Mouse (Mus musculus) midbrain, embryonic 15.5 days (tissue): Measurements from ENCODE around the gene Nfkb1. TPM values are rescaled to one million over a fixed set of nuclear protein-coding genes. Genes with fewer than 3 reads are reported as not detected.

Experiments
- ATAC-seq: fragments of 200-750 bp; cut with Nextera tagmentation; replicated peaks from 2 replicates; pipeline ENCODE4 v1.8.0; 2017; ENCODE audit warnings: moderate TSS enrichment
- H3K27ac ChIP-seq: fragments of 300-500 bp; sonication (generic); 2 replicates; pipeline ENCODE4 v1.5.1; 2015; ENCODE audit warnings: mild to moderate bottlenecking, inconsistent platforms
- H3K27me3 ChIP-seq: fragments of 300-500 bp; sonication (generic); replicated peaks from 2 replicates; pipeline ENCODE4 v1.6.1; 2015; ENCODE audit warnings: inconsistent platforms
- H3K36me3 ChIP-seq: fragments of 300-500 bp; sonication (generic); replicated peaks from 2 replicates; pipeline ENCODE4 v1.6.1; 2015; ENCODE audit warnings: inconsistent platforms
- H3K4me1 ChIP-seq: fragments of 300-500 bp; sonication (generic); 2 replicates; pipeline ENCODE4 v1.6.1; 2015; ENCODE audit warnings: inconsistent platforms
- H3K4me2 ChIP-seq: fragments of 300-500 bp; sonication (generic); 2 replicates; pipeline ENCODE4 v1.6.1; 2015; ENCODE audit warnings: inconsistent platforms, mild to moderate bottlenecking, moderate library complexity
- H3K4me3 ChIP-seq: fragments of 300-500 bp; sonication (generic); 2 replicates; pipeline ENCODE4 v1.5.1; 2015; ENCODE audit warnings: mild to moderate bottlenecking, inconsistent platforms
- H3K9ac ChIP-seq: fragments of 300-500 bp; sonication (generic); 2 replicates; pipeline ENCODE4 v1.6.1; 2015; ENCODE audit warnings: mild to moderate bottlenecking, inconsistent platforms
- H3K9me3 ChIP-seq: fragments of 300-500 bp; sonication (generic); 2 replicates; pipeline ENCODE4 v1.6.1; 2016; ENCODE audit warnings: inconsistent platforms
- WGBS: fragments of 180-500 bp; shearing (Covaris S2); methylation state at CpG from one replicate; pipeline ENCODE4 v1.1.7; 2015; ENCODE audit warnings: mixed read lengths; 5-methylcytosine and 5-hydroxymethylcytosine counted together
- polyA plus RNA-seq: library from polyadenylated mRNA; unstranded; fragments of >200 nt; fragmentation: Nextera tagmentation; extraction: Ambion mirVana; gene quantifications from 2 replicates; pipeline ENCODE4 v1.2.1, GENCODE M21; 2015

Gene Nfkb1
- polyA plus RNA-seq, 1 experiment from 2014 or later = 7.9 TPM

GRCm38 (mm10) chr3:135722104-135722503 lies 30.8 kb upstream of the Nfkb1 start:
- WGBS = 88% methylated on average over 2 of the region's 2 CpGs
- Histone ChIP-seq H3K36me3 (no peaks in the 10 kb centered on the region), H3K9ac (no peak overlapping the region), H3K27me3 (no peaks in the 10 kb centered on the region), H3K4me1 (no peaks in the 10 kb centered on the region), H3K9me3 (no peaks in the 10 kb centered on the region), H3K4me2 (no peak overlapping the region), H3K4me3 (no peak overlapping the region), H3K27ac (no peak overlapping the region)
- no peak for ATAC-seq

GRCm38 (mm10) chr3:135719969-135720368 lies 28.6 kb upstream of the Nfkb1 start:
- no peaks in the 10 kb centered on the region for H3K4me1 ChIP-seq
- no peak overlapping the region for H3K27ac ChIP-seq
- 90% methylated on average over 3 of the region's 3 CpGs for WGBS
- no peak overlapping the region for H3K4me2 ChIP-seq
- no peaks in the 10 kb centered on the region for H3K36me3 ChIP-seq
- no peaks in the 10 kb centered on the region for H3K9me3 ChIP-seq
- H3K9ac ChIP-seq = no peak overlapping the region
- H3K4me3 ChIP-seq = no peak overlapping the region
- ATAC-seq = no peak
- H3K27me3 ChIP-seq = no peaks in the 10 kb centered on the region

GRCm38 (mm10) chr3:135719179-135719532 lies 27.8 kb upstream of the Nfkb1 start:
- WGBS = 87% methylated on average over 6 of the region's 6 CpGs
- no peaks in the 10 kb centered on the region for H3K9me3 ChIP-seq

GRCm38 (mm10) chr3:135718323-135719178 lies 27.2 kb upstream of the Nfkb1 start:
- Histone ChIP-seq H3K4me1 (no peaks in the 10 kb centered on the region), H3K36me3 (no peaks in the 10 kb centered on the region), H3K4me2 (no peak overlapping the region), H3K27ac (no peak overlapping the region), H3K9ac (no peak overlapping the region), H3K4me3 (no peak overlapping the region), H3K27me3 (no peaks in the 10 kb centered on the region), H3K9me3 (no peaks in the 10 kb centered on the region)
- ATAC-seq = no peak
- WGBS = 78% methylated on average over 6 of the region's 6 CpGs

More at GRCm38 (mm10) chr3:135719179-135719532, 27.8 kb upstream of the Nfkb1 start:
- H3K27ac ChIP-seq = no peak overlapping the region
- no peak overlapping the region for H3K9ac ChIP-seq
- no peak overlapping the region for H3K4me3 ChIP-seq
- H3K27me3 ChIP-seq = no peaks in the 10 kb centered on the region
- no peaks in the 10 kb centered on the region for H3K4me1 ChIP-seq
- no peaks in the 10 kb centered on the region for H3K36me3 ChIP-seq
- no peak overlapping the region for H3K4me2 ChIP-seq
- ATAC-seq = no peak

GRCm38 (mm10) chr3:135713016-135713950 lies 21.9 kb upstream of the Nfkb1 start:
- ATAC-seq = no peak
- 27% methylated on average over 4 of the region's 4 CpGs for WGBS
- Histone ChIP-seq H3K4me1 (no peaks in the 10 kb centered on the region), H3K9ac (no peak overlapping the region), H3K36me3 (no peaks in the 10 kb centered on the region), H3K9me3 (no peaks in the 10 kb centered on the region), H3K27me3 (no peaks in the 10 kb centered on the region), H3K27ac (no peak overlapping the region), H3K4me2 (no peak overlapping the region), H3K4me3 (no peak overlapping the region)

GRCm38 (mm10) chr3:135711613-135712012 lies 20.3 kb upstream of the Nfkb1 start:
- Histone ChIP-seq H3K4me1 (no peaks in the 10 kb centered on the region), H3K4me2 (no peak overlapping the region)
- no peak for ATAC-seq

GRCm38 (mm10) chr3:135711040-135711570 lies 19.8 kb upstream of the Nfkb1 start:
- no peaks in the 10 kb centered on the region for H3K4me1 ChIP-seq
- no peaks in the 10 kb centered on the region for H3K36me3 ChIP-seq
- no peaks in the 10 kb centered on the region for H3K27me3 ChIP-seq
- no peak overlapping the region for H3K27ac ChIP-seq
- no peak overlapping the region for H3K4me3 ChIP-seq
- H3K9ac ChIP-seq = no peak overlapping the region
- no peaks in the 10 kb centered on the region for H3K9me3 ChIP-seq
- H3K4me2 ChIP-seq = no peak overlapping the region
- 93% methylated on average over 9 of the region's 9 CpGs for WGBS
- ATAC-seq = no peak

More at GRCm38 (mm10) chr3:135711613-135712012, 20.3 kb upstream of the Nfkb1 start:
- Histone ChIP-seq H3K36me3 (no peaks in the 10 kb centered on the region), H3K27ac (no peak overlapping the region), H3K9me3 (no peaks in the 10 kb centered on the region), H3K4me3 (no peak overlapping the region), H3K9ac (no peak overlapping the region), H3K27me3 (no peaks in the 10 kb centered on the region)
- WGBS = 94% methylated on average over 4 of the region's 4 CpGs

GRCm38 (mm10) chr3:135703307-135703706 lies 12.0 kb upstream of the Nfkb1 start:
- H3K4me1 ChIP-seq = no peaks in the 10 kb centered on the region
- H3K36me3 ChIP-seq = no peaks in the 10 kb centered on the region
- no peak overlapping the region for H3K27ac ChIP-seq
- no peak for ATAC-seq
- H3K9me3 ChIP-seq = no peaks in the 10 kb centered on the region
- H3K4me2 ChIP-seq = no peak overlapping the region
- H3K27me3 ChIP-seq = no peaks in the 10 kb centered on the region
- WGBS = 66% methylated on average over 2 of the region's 2 CpGs
- no peak overlapping the region for H3K4me3 ChIP-seq
- no peak overlapping the region for H3K9ac ChIP-seq

- Histone ChIP-seq H3K9me3 (no peaks in the 10 kb centered on the region), H3K36me3 (no peaks in the 10 kb centered on the region), H3K4me3 (no peak overlapping the region), H3K27me3 (no peaks in the 10 kb centered on the region), H3K4me2 (no peak overlapping the region), H3K9ac (no peak overlapping the region), H3K4me1 (no peaks in the 10 kb centered on the region), H3K27ac (no peak overlapping the region)
- no peak for ATAC-seq
- WGBS = 93% methylated on average over 5 of the region's 5 CpGs
Observed at GRCm38 (mm10) chr3:135702658-135703057, 11.3 kb upstream of the Nfkb1 start.

GRCm38 (mm10) chr3:135699523-135700264 lies 8.3 kb upstream of the Nfkb1 start:
- Histone ChIP-seq H3K27ac (no peak overlapping the region), H3K36me3 (no peaks in the 10 kb centered on the region), H3K4me3 (no peak overlapping the region), H3K9me3 (no peaks in the 10 kb centered on the region), H3K4me1 (no peaks in the 10 kb centered on the region), H3K9ac (no peak overlapping the region), H3K27me3 (no peaks in the 10 kb centered on the region), H3K4me2 (no peak overlapping the region)
- 60% methylated on average over 10 of the region's 10 CpGs for WGBS
- ATAC-seq = no peak

- Histone ChIP-seq H3K9me3 (no peaks in the 10 kb centered on the region), H3K4me2 (no peak overlapping the region), H3K4me1 (no peaks in the 10 kb centered on the region), H3K27ac (no peak overlapping the region), H3K36me3 (no peaks in the 10 kb centered on the region), H3K27me3 (no peaks in the 10 kb centered on the region), H3K4me3 (no peak overlapping the region), H3K9ac (no peak overlapping the region)
- WGBS = 61% methylated on average over 12 of the region's 12 CpGs
- ATAC-seq = no peak
Observed at GRCm38 (mm10) chr3:135698466-135698975, 7.2 kb upstream of the Nfkb1 start.
